Mouse (Mus musculus) urinary bladder, postnatal 4 days (tissue): ENCODE data around the gene Aoc1.
A peak's percentile ranks its signal among the peaks of the same experiment; 100 is the strongest.

Source experiments
- DNase-seq, 2 experiments: peaks; one replicate each; pipeline ENCODE4 v3.0.0; 2021 to 2022; ENCODE audit warnings: low spot score in 2 of 2

Aoc1 gene

DNA sequence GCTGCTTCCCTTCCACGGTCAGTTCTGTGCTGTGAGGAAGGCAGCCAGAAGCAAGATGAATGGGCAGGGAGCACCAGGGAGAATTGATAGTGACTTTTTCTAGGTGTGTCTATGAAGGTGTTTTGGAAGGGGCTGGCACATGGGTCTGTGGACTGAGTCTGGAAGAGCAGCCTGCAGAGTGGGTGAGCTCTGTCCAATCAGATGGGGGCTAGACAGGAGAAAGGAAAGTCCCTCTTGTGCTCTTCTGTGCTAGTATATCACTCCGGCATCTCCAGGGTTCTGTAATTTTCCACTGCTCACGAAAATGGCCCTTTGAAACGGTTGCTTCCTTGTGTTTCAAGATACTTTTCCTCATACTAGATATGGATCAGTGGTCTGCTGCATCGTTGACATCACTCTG lies at the start of gene Aoc1:
Aoc1 (plus strand) TSS at position 301 of the 400 bp plus-strand sequence.
- DNase-seq, result no peak

DNA sequence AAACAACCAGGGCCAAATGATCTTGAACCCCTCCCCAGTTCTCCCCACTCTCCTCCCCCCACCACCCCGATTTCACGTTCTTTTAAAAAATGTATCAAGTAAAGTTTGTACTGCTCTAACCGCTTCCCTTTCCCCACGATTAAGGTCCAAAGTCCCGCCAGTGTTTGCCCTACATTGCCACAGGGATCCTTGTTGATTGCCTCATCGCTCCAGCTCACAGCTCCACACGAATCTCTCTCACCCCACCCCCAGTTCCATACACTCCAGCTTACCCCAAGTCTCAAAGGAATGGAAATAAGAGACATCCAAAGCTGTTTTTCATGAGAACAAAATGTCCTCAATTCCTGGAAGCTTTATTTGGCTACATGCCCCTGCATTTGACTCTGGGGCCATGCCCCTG lies 47.7 kb upstream of the Aoc1 start:
- DNase-seq, result peak in 1 of 2 experiments; percentile 28

DNA sequence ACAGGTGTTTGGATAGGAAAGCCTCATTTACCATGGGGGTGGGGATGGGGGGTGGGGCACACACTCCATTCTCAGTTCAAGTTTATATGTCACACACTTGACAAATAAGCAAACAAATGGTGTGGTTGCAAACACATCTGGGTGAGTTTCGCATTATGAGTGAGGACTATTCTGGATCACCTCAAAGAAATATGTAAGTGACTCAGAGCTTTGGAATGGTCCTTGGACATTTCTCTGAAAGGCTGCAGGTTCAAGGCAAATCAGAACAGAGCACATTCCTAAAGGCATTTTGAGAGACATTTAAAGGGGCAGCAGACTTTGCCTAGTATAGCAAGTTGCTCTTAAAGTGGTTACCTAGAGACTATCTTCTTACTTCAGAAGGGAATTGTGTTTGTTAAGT lies 43.7 kb upstream of the Aoc1 start:
- DNase-seq, result peak in 1 of 2 experiments; percentile 32

- DNase-seq, result no peak
Observed at GRCm38 (mm10) chr6:48829651-48830050, 43.0 kb upstream of the Aoc1 start.

DNA sequence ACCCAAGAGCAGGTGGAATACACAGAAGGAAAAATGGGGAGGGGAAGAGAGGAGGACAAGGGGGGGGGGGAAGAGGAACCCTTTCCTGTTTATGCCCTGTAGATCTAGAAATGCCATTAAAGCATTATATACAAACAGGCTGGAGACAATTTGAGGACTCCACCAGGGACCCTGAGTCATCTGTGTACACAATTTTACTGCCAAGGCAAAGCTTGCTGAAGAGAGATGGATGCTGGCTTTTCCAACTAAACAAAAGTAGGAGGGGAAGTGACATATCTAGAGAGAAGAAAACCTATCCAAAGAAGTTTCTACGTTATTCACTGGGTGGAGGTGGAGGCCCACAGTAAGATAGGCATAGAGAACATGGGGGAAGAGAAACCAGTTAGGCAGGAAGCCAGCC lies 42.5 kb upstream of the Aoc1 start:
- DNase-seq, result peak in 1 of 2 experiments; percentile 19

DNA sequence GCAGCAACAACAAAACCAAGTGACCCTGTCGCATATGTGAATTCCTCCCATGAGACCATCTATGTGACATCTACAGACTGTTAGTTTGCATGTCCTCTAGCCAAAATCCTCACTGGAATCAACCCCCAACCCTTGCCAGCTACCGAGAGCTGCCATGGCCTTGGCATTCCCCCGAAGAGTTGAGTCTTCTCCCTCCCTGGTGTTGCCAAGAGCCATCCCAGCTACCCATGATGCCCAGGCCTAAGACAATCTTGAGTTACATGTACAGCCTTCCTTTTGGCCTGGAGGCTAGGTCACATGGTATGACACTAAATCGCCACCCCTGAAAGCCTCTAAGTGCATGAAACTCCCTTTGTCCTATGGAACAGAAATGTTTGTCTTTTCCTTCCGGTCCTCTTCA lies 41.6 kb upstream of the Aoc1 start:
- DNase-seq, result peak in 1 of 2 experiments; percentile 35

- DNase-seq, result no peak
Observed at GRCm38 (mm10) chr6:48832426-48832825, 40.3 kb upstream of the Aoc1 start.

DNA sequence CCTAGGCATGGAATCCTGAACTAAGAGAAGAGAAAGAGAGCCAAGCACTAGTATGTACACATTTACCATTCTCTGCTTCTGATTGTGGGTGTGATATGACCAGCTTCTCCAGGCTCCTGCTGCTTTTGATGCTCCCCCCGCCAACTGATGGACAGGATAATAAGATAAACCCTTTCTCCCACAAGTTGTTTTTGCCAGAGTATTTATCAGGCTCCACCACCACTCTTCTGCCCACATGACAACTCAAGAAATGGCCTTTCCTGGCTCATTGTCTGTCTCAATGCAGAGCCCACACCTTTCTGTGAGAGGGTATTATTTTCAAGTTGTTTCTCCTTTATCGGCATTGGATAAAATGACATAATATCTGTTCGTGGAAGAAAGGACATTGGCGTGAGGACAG lies 39.2 kb upstream of the Aoc1 start:
- peak; percentile 10 to 12 for DNase-seq

GRCm38 (mm10) chr6:48835241-48835640 lies 37.5 kb upstream of the Aoc1 start:
- peak in 1 of 2 experiments; percentile 54 for DNase-seq

- peak in 1 of 2 experiments; percentile 44 for DNase-seq
Observed at GRCm38 (mm10) chr6:48836146-48836545, 36.5 kb upstream of the Aoc1 start.

GRCm38 (mm10) chr6:48837516-48837915 lies 35.2 kb upstream of the Aoc1 start:
- DNase-seq, result peak in 1 of 2 experiments; percentile 55

- DNase-seq, result peak in 1 of 2 experiments; percentile 39
Observed at GRCm38 (mm10) chr6:48838321-48839080, 34.2 kb upstream of the Aoc1 start.

GRCm38 (mm10) chr6:48840371-48840969 lies 32.2 kb upstream of the Aoc1 start, which contains the start of gene Tmem176a:
Gene Tmem176a (plus strand): TSS chr6:48840919.
- peak in 1 of 2 experiments; percentile 42 for DNase-seq

GRCm38 (mm10) chr6:48840973-48841625 lies 31.6 kb upstream of the Aoc1 start, which contains the start of gene Tmem176b:
Gene Tmem176b (minus strand): TSS chr6:48841496.
- peak; percentile 94 to 95 for DNase-seq

- no peak for DNase-seq
Observed at GRCm38 (mm10) chr6:48842111-48842842, 30.4 kb upstream of the Aoc1 start.

GRCm38 (mm10) chr6:48845086-48845485 lies 27.6 kb upstream of the Aoc1 start:
- DNase-seq, result no peak

DNA sequence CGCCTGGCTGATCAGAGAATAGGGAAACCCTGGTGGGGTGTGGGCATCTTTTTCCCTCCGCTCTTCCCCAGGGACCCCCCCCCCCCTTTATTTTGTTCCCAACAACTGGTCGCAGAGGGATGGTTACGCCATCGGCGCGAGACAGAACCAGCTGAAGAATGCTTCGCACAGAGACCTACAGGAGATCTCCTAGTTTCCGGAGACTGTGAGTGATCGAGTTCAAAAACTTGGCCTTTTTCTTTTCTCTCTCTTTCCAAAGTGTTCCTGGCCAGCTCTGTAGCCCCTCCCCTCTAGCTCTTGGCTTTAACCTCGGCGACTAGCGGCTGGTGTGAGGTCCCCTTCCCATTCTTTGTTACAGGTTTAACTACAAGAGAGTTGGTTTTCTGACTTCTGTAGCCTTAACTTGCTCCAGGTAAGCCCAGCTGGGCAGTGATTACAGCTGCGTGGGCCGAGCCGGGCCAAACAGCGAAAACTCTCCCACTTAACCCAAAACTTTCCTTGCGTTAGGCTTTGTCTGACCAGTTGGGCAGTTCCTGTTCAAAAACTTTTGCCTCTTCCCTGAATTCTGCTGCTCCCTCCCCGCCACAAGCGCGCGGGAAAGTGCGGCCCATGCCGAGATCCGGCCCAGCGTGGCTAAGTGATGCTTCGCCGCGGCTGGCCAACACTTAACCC lies 20.7 kb upstream of the Aoc1 start:
- peak in 1 of 2 experiments; percentile 65 for DNase-seq

DNA sequence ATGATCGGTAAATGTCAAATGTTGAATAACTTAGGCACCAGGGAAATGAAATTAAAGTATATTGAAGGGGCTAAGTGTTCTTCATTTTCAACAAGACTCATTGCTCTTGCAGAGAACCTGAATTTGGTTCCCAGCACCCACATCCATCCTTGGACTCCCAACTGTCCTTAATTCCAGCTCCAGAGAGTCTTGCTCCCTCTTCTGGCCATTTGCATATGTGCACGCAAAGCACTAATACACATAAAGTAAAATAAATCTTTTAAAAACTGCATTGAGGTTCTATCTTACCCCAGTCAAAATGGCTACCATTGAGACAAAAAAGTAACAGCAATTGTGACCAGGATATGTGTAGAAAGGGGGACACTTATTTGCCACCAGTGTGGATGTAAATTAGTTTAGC lies 18.5 kb upstream of the Aoc1 start:
- no peak for DNase-seq

GRCm38 (mm10) chr6:48857613-48858302 lies 14.9 kb upstream of the Aoc1 start:
- DNase-seq, result no peak

GRCm38 (mm10) chr6:48860130-48860815 lies 12.4 kb upstream of the Aoc1 start:
- DNase-seq, result peak; percentile 46 to 75
